Mouse (Mus musculus) testis, adult 2 months (tissue): ENCODE measurements around the gene Slc22a2.

Source experiments
- CTCF ChIP-seq: fragments of 200-500 bp; IDR thresholded peaks from 2 replicates; pipeline ENCODE4 v1.5.1; 2012; ENCODE audit warnings: low read depth, mild to moderate bottlenecking, inconsistent platforms, low read length, moderate library complexity; ENCODE audit not compliant: control insufficient read depth, insufficient read depth, insufficient replicate concordance
- POLR2A ChIP-seq: fragments of 200-500 bp; IDR thresholded peaks from 2 replicates; pipeline ENCODE4 v1.6.1; 2012; ENCODE audit warnings: low read depth, mild to moderate bottlenecking, inconsistent platforms, low read length, moderate library complexity; ENCODE audit not compliant: control insufficient read depth

GRCm38 (mm10) chr17:12571924-12572463 is 11.9 kb upstream of the Slc22a2 start:
- no peak for TF ChIP-seq CTCF
- TF ChIP-seq POLR2A, result no peak
